Mouse (Mus musculus) lung, postnatal 0 days (tissue): ENCODE results near the gene Bcap29.

Experiments used
- CTCF ChIP-seq: IDR thresholded peaks from 2 replicates; pipeline ENCODE4 v1.5.1; 2016; ENCODE audit warnings: antibody characterized with exemption, mild to moderate bottlenecking
- EP300 ChIP-seq: IDR thresholded peaks from 2 replicates; pipeline ENCODE4 v1.6.1; 2016; ENCODE audit warnings: antibody characterized with exemption, mild to moderate bottlenecking, control low read depth

GRCm38 (mm10) chr12:31653611-31654010 lies 19.2 kb upstream of the Bcap29 start:
- no peak for TF ChIP-seq CTCF
- no peak for TF ChIP-seq EP300
